Mouse (Mus musculus) intestine, embryonic 16.5 days (tissue): ENCODE results near the gene Lin9. TPM values are rescaled to one million over a fixed set of nuclear protein-coding genes. Genes with fewer than 3 reads are reported as not detected.

Experiments
- ATAC-seq: fragments of 200-750 bp; cut with Nextera tagmentation; 2 replicates; pipeline ENCODE4 v1.8.0; 2017; ENCODE audit warnings: moderate TSS enrichment, moderate library complexity
- H3K27ac ChIP-seq: fragments of 300-500 bp; sonication (generic); 2 replicates; pipeline ENCODE4 v1.5.1; 2014; ENCODE audit warnings: mild to moderate bottlenecking, low read length
- H3K27me3 ChIP-seq: fragments of 300-500 bp; sonication (generic); replicated peaks from 2 replicates; pipeline ENCODE4 v1.6.1; 2014; ENCODE audit warnings: low read length, control low read depth, mixed read lengths; ENCODE audit not compliant: control insufficient read depth, insufficient read depth
- H3K36me3 ChIP-seq: fragments of 300-500 bp; sonication (generic); 2 replicates; pipeline ENCODE4 v1.6.1; 2014; ENCODE audit warnings: low read length, control low read depth; ENCODE audit not compliant: control insufficient read depth, insufficient read depth
- H3K4me1 ChIP-seq: fragments of 300-500 bp; sonication (generic); 2 replicates; pipeline ENCODE4 v1.6.1; 2014; ENCODE audit warnings: low read length, control low read depth, mixed read lengths; ENCODE audit not compliant: control insufficient read depth, insufficient read depth
- H3K4me2 ChIP-seq: fragments of 300-500 bp; sonication (generic); 2 replicates; pipeline ENCODE4 v1.6.1; 2014; ENCODE audit warnings: low read depth, low read length, control low read depth
- H3K4me3 ChIP-seq: fragments of 300-500 bp; sonication (generic); 2 replicates; pipeline ENCODE4 v1.5.1; 2014; ENCODE audit warnings: mild to moderate bottlenecking, low read length
- H3K9ac ChIP-seq: fragments of 300-500 bp; sonication (generic); 2 replicates; pipeline ENCODE4 v1.6.1; 2014; ENCODE audit warnings: low read depth, low read length
- H3K9me3 ChIP-seq: fragments of 300-500 bp; sonication (generic); 2 replicates; pipeline ENCODE4 v1.6.1; 2016; ENCODE audit warnings: low read length, control low read depth; ENCODE audit not compliant: control insufficient read depth
- WGBS: fragments of 180-500 bp; shearing (Covaris S2); extraction: QIAGEN DNeasy Blood & Tissue Kit; methylation state at CpG from one replicate; pipeline ENCODE4 v1.1.7; 2014; 5-methylcytosine and 5-hydroxymethylcytosine counted together
- polyA plus RNA-seq: library from polyadenylated mRNA; unstranded; fragments of >200 nt; fragmentation: Nextera tagmentation; extraction: Ambion mirVana; gene quantifications from 2 replicates; pipeline ENCODE4 v1.2.1, GENCODE M21; 2015

The Lin9 gene
- polyA plus RNA-seq, 1 experiment from 2014 or later: 13.1 TPM

DNA sequence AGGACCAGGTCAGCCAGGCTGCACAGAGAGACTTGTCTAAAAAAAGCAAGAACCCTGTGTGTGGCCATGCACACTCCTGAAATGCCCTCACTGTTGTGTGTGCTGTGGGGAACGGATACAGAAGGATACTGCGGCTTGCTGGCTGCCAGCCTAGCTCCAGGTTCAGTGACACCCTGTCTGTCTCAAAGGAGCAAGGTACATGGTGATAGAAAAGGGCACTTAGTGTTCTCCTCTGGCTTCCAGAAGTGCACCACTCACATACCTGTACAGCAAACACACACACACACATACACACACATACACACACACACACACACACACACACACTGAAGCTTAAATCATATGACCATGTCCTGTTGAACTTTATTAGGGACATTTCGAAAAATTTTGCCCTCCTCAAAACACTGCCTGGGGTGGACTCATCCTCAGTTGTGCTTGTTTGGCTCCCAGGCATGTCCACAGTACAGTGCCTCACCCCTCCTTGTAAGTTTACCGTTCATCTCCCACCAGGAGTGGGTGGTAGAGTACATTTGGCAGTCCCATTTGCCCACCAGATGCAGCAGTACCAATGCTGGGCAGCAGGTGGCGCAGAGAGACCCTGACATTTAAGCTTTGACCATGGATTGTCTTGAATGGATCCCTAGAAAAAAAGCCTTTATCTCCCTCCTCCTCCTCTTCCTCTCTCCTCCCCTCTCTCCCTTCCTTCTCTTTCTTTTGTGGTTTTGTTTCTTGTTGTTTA lies 79.2 kb downstream of the Lin9 start:
- Histone ChIP-seq H3K9ac (no peak overlapping the region), H3K36me3 (no peaks in the 10 kb centered on the region), H3K27me3 (no peaks in the 10 kb centered on the region), H3K9me3 (no peaks in the 10 kb centered on the region), H3K4me3 (no peak overlapping the region), H3K4me1 (0 out of 2 replicates have a peak, but pooled peaks cover 3% of the 10 kb centered on the region), H3K4me2 (no peak overlapping the region), H3K27ac (no peak overlapping the region)
- WGBS: 49% methylated on average over 5 of the region's 5 CpGs
- ATAC-seq: peak; percentile 30; the same call in 1 of the 2 replicates

DNA sequence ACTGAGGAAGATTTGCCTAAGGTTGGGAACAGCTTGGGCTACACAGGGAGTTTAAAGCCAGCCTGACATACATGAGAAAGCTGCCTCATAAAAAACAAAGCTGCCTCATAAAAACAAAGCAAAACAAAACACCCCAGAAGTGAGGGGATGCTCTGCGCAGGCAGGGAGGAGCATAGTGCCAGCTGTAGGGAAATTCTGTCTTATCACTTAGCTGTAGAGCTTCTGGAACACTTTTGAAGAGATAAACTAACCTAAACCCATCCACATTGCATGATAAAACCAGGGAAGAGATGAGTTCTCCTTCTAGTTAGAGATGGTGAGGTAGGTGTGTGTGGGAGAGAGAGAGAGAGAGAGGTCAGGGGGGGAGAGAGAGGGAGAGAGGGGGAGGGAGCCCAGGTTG lies 81.7 kb downstream of the Lin9 start:
- ATAC-seq: no peak
- Histone ChIP-seq H3K36me3 (no peaks in the 10 kb centered on the region), H3K4me1 (peaks cover 7% of the 10 kb centered on the region), H3K9ac (no peak overlapping the region), H3K27me3 (no peaks in the 10 kb centered on the region), H3K27ac (no peak overlapping the region), H3K9me3 (no peaks in the 10 kb centered on the region), H3K4me3 (no peak overlapping the region), H3K4me2 (no peak overlapping the region)
- 61% methylated on average over 1 of the region's 1 CpGs for WGBS

DNA sequence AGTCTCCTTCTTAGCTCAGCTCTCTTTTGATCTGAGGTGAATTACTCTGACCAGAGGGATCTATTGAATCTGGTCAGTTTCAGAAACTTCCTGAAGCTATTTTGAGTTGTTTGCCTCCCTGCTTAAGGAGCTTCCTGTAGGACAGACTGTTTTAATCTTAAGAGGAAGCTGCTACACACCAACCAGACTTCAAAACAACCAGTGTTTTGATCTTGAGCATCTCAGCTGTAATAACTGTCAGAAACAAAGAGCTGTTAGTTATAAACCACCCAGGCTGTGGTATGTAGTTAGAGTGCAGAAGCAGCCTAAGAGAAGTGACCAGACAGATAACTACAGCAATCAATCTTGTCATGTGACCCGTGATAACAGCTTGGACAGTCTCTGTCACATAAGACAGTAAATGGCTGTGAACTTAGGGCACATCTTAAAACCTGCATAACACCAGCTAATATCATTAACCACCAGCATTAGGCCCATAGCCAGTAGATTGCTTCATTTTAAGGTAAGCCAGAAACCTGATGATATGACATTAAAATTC lies 82.8 kb downstream of the Lin9 start:
- no peak overlapping the region for H3K9ac ChIP-seq
- WGBS: 11% methylated on average over 1 of the region's 1 CpGs

GRCm38 (mm10) chr1:180725704-180726179 lies 84.8 kb downstream of the Lin9 start, which contains the start of gene Acbd3:
Gene Acbd3, plus strand, starts transcription at chr1:180726043.
- Histone ChIP-seq H3K36me3 (no peaks in the 10 kb centered on the region), H3K27ac (peak within 1 kb of the TSS; percentile 93), H3K9me3 (no peaks in the 10 kb centered on the region), H3K4me2 (peak within 1 kb of the TSS; percentile 66), H3K9ac (peak within 1 kb of the TSS; percentile 98), H3K4me3 (peak within 1 kb of the TSS; percentile 96), H3K4me1 (peaks cover 16% of the 10 kb centered on the region), H3K27me3 (no peaks in the 10 kb centered on the region)
- peak; percentile 96 for ATAC-seq
- 0% methylated on average over 51 of the region's 52 CpGs for WGBS

More for the DNA sequence above, 82.8 kb downstream of the Lin9 start:
- no peak for ATAC-seq
- Histone ChIP-seq H3K4me2 (no peak overlapping the region), H3K36me3 (no peaks in the 10 kb centered on the region), H3K27ac (no peak overlapping the region), H3K9me3 (no peaks in the 10 kb centered on the region), H3K4me1 (peaks cover 14% of the 10 kb centered on the region), H3K4me3 (no peak overlapping the region), H3K27me3 (no peaks in the 10 kb centered on the region)

GRCm38 (mm10) chr1:180726183-180726582 lies 85.2 kb downstream of the Lin9 start:
- under 1% methylated on average over 42 of the region's 42 CpGs for WGBS
- ATAC-seq: peak; percentile 76
- no peaks in the 10 kb centered on the region for H3K36me3 ChIP-seq
- no peaks in the 10 kb centered on the region for H3K9me3 ChIP-seq
- H3K27ac ChIP-seq: peak overlapping the region; percentile 93
- H3K27me3 ChIP-seq: no peaks in the 10 kb centered on the region
- peak overlapping the region; percentile 98 for H3K9ac ChIP-seq
- peak overlapping the region; percentile 66 for H3K4me2 ChIP-seq
- peak overlapping the region; percentile 96 for H3K4me3 ChIP-seq
- H3K4me1 ChIP-seq: peaks cover 16% of the 10 kb centered on the region

GRCm38 (mm10) chr1:180729231-180729630 lies 88.3 kb downstream of the Lin9 start:
- no peaks in the 10 kb centered on the region for H3K9me3 ChIP-seq
- H3K27me3 ChIP-seq: no peaks in the 10 kb centered on the region
- peaks cover under 1% of the 10 kb centered on the region; the same call in 1 of the 2 replicates for H3K36me3 ChIP-seq
- WGBS: 95% methylated on average over 3 of the region's 3 CpGs
- no peak overlapping the region for H3K4me2 ChIP-seq
- no peak for ATAC-seq
- H3K9ac ChIP-seq: no peak overlapping the region
- no peak overlapping the region for H3K4me3 ChIP-seq
- no peak overlapping the region for H3K27ac ChIP-seq
- H3K4me1 ChIP-seq: peaks cover 16% of the 10 kb centered on the region

Other genes starting within 250 kb of the Lin9 start
- 1.2 and 1.4 TPM in 2 replicates for gene Stum, start 157.6 kb upstream of the Lin9 start, polyA plus RNA-seq
- 90.2 and 93.8 TPM in 2 replicates for gene Parp1, start 72.2 kb upstream of the Lin9 start, polyA plus RNA-seq
- 0.05 and 0.10 TPM in 2 replicates for gene Mixl1, start 55.9 kb downstream of the Lin9 start, polyA plus RNA-seq
- 17.1 and 17.5 TPM in 2 replicates for gene Acbd3, start 84.9 kb downstream of the Lin9 start, polyA plus RNA-seq
- gene H3f3a, start 172.8 kb downstream of the Lin9 start, polyA plus RNA-seq: 1,661 and 1,810 TPM in 2 replicates
- 28.3 and 30.8 TPM in 2 replicates for gene Sde2, start 210.0 kb downstream of the Lin9 start, polyA plus RNA-seq